Mouse (Mus musculus) heart, adult 2 months (tissue): ENCODE data around the gene Dtd1.

Experiments used
- CTCF ChIP-seq: fragments of 200-600 bp; IDR thresholded peaks from 2 replicates; pipeline ENCODE4 v1.8.1; 2022; ENCODE audit warnings: antibody characterized with exemption, mild to moderate bottlenecking, moderate library complexity
- EP300 ChIP-seq: fragments of 200-500 bp; IDR thresholded peaks from 2 replicates; pipeline ENCODE4 v1.6.1; 2011; ENCODE audit warnings: low read depth, low read length, control low read depth; ENCODE audit not compliant: insufficient read depth
- POLR2A ChIP-seq: fragments of 200-500 bp; IDR thresholded peaks from 2 replicates; pipeline ENCODE4 v1.6.1; 2011; ENCODE audit warnings: mild to moderate bottlenecking, low read depth, low read length, control low read depth; ENCODE audit not compliant: insufficient read depth

GRCm38 (mm10) chr2:144709285-144709684, 109.6 kb downstream of the Dtd1 start:
- TF ChIP-seq CTCF (no peak), POLR2A (no peak), EP300 (no peak)
